Mouse (Mus musculus) CH12.LX (cell line): ENCODE results near the gene Rab11a.

Experiments used
- EP300 ChIP-seq: IDR thresholded peaks from 2 replicates; pipeline ENCODE4 v1.6.1; 2011; ENCODE audit warnings: low read length, improper control_type of control experiment
- JUN ChIP-seq: IDR thresholded peaks from 2 replicates; pipeline ENCODE4 v1.6.1; 2011; ENCODE audit warnings: low read depth, mild to moderate bottlenecking, low read length, improper control_type of control experiment, moderate library complexity; ENCODE audit not compliant: insufficient read depth
- POLR2AphosphoS2 ChIP-seq: IDR thresholded peaks from 2 replicates; pipeline ENCODE4 v1.6.1; 2011; ENCODE audit warnings: low read depth, low read length, improper control_type of control experiment
- RAD21 ChIP-seq: IDR thresholded peaks from 2 replicates; pipeline ENCODE4 v1.6.1; 2011; ENCODE audit warnings: low read depth, mild to moderate bottlenecking, low read length, improper control_type of control experiment, moderate library complexity

- TF ChIP-seq JUN (no peak), RAD21 (no peak), EP300 (no peak), POLR2AphosphoS2 (no peak)
Measured at GRCm38 (mm10) chr9:64734166-64734565, 3.4 kb downstream of the Rab11a start.
